Mouse (Mus musculus): ENCODE data around the gene Pitpnc1. TPM values are rescaled to one million over a fixed set of nuclear protein-coding genes. Genes with fewer than 3 reads are reported as not detected.
A peak's percentile ranks its signal among the peaks of the same experiment; 100 is the strongest.

Gene Pitpnc1
- total and polyA plus RNA-seq, 2 experiments: 3.5 to 9.4 TPM

GRCm38 (mm10) chr11:107332905-107333304 lies 137.6 kb downstream of the Pitpnc1 start:
- 98% methylated on average over 3 of the region's 3 CpGs for WGBS
- Histone ChIP-seq H3K27me3 (ENCODE audit: control insufficient read depth, insufficient read depth, low read length) (no peaks in the 10 kb centered on the region), H3K4me3 (ENCODE audit: insufficient read depth, low read depth, low read length) (no peak overlapping the region), H3K79me2 (ENCODE audit: control insufficient read depth, insufficient read depth, low read length) (peaks cover 6% of the 10 kb centered on the region; the same call in 1 of the 2 replicates), H3K9ac (ENCODE audit: low read depth, low read length) (no peak overlapping the region), H3K36me3 (ENCODE audit: control insufficient read depth, insufficient read depth, low read length) (no peaks in the 10 kb centered on the region; the same call in 1 of the 2 replicates), H3K27ac (replicated peaks; ENCODE audit: insufficient read depth, low read depth, low read length) (no peak overlapping the region), H3K4me1 (ENCODE audit: control insufficient read depth, insufficient read depth, low read length) (peaks cover 3% of the 10 kb centered on the region)
- no peak for TF ChIP-seq POLR2A (IDR thresholded peaks at IDR 0.05; ENCODE audit: extremely low read depth, insufficient read depth, low read length)
- TF ChIP-seq CTCF (IDR thresholded peaks at IDR 0.05; ENCODE audit: low read depth, low read length): peak; percentile 36; the same call in 1 of the 2 replicates
- DNase-seq (ENCODE audit: extremely low read depth, low read depth, low spot score): no peak

- Histone ChIP-seq H3K9ac (ENCODE audit: low read depth, low read length) (no peak overlapping the region), H3K27me3 (ENCODE audit: control insufficient read depth, insufficient read depth, low read length) (no peaks in the 10 kb centered on the region), H3K36me3 (ENCODE audit: control insufficient read depth, insufficient read depth, low read length) (no peaks in the 10 kb centered on the region; the same call in 1 of the 2 replicates), H3K27ac (replicated peaks; ENCODE audit: insufficient read depth, low read depth, low read length) (no peak overlapping the region), H3K4me1 (ENCODE audit: control insufficient read depth, insufficient read depth, low read length) (no peaks in the 10 kb centered on the region; the same call in 1 of the 2 replicates), H3K79me2 (ENCODE audit: control insufficient read depth, insufficient read depth, low read length) (peaks cover 6% of the 10 kb centered on the region; the same call in 1 of the 2 replicates), H3K4me3 (ENCODE audit: insufficient read depth, low read depth, low read length) (no peak overlapping the region)
- no peak for DNase-seq (ENCODE audit: extremely low read depth, low read depth, low spot score)
- 98% methylated on average over 13 of the region's 13 CpGs for WGBS
- TF ChIP-seq CTCF (IDR thresholded peaks at IDR 0.05; ENCODE audit: low read depth, low read length) (no peak), POLR2A (IDR thresholded peaks at IDR 0.05; ENCODE audit: extremely low read depth, insufficient read depth, low read length) (no peak)
Observed at GRCm38 (mm10) chr11:107332332-107332731, 138.2 kb downstream of the Pitpnc1 start.

GRCm38 (mm10) chr11:107331425-107331824 lies 139.1 kb downstream of the Pitpnc1 start:
- H3K4me3 ChIP-seq (ENCODE audit: insufficient read depth, low read depth, low read length): no peak overlapping the region
- H3K27me3 ChIP-seq (ENCODE audit: control insufficient read depth, insufficient read depth, low read length): no peaks in the 10 kb centered on the region
- no peak for DNase-seq (ENCODE audit: extremely low read depth, low read depth, low spot score)
- no peak for TF ChIP-seq POLR2A (IDR thresholded peaks at IDR 0.05; ENCODE audit: extremely low read depth, insufficient read depth, low read length)
- TF ChIP-seq CTCF (IDR thresholded peaks at IDR 0.05; ENCODE audit: low read depth, low read length): no peak
- H3K4me1 ChIP-seq (ENCODE audit: control insufficient read depth, insufficient read depth, low read length): no peaks in the 10 kb centered on the region; the same call in 1 of the 2 replicates
- no peak overlapping the region for H3K27ac ChIP-seq (replicated peaks; ENCODE audit: insufficient read depth, low read depth, low read length)
- H3K79me2 ChIP-seq (ENCODE audit: control insufficient read depth, insufficient read depth, low read length): peaks cover 3% of the 10 kb centered on the region; the same call in 1 of the 2 replicates
- no peak overlapping the region for H3K9ac ChIP-seq (ENCODE audit: low read depth, low read length)
- H3K36me3 ChIP-seq (ENCODE audit: control insufficient read depth, insufficient read depth, low read length): no peaks in the 10 kb centered on the region; the same call in 1 of the 2 replicates
- 100% methylated on average over 2 of the region's 2 CpGs for WGBS

- DNase-seq (ENCODE audit: extremely low read depth, low read depth, low spot score): peak; percentile 46
- no peak overlapping the region for H3K9ac ChIP-seq (ENCODE audit: low read depth, low read length)
- H3K4me3 ChIP-seq (ENCODE audit: insufficient read depth, low read depth, low read length): no peak overlapping the region
- H3K4me1 ChIP-seq (ENCODE audit: control insufficient read depth, insufficient read depth, low read length): no peaks in the 10 kb centered on the region
- no peaks in the 10 kb centered on the region for H3K27me3 ChIP-seq (ENCODE audit: control insufficient read depth, insufficient read depth, low read length)
- H3K27ac ChIP-seq (replicated peaks; ENCODE audit: insufficient read depth, low read depth, low read length): no peak overlapping the region
- TF ChIP-seq CTCF (IDR thresholded peaks at IDR 0.05; ENCODE audit: low read depth, low read length) (no peak), POLR2A (IDR thresholded peaks at IDR 0.05; ENCODE audit: extremely low read depth, insufficient read depth, low read length) (no peak)
- H3K79me2 ChIP-seq (ENCODE audit: control insufficient read depth, insufficient read depth, low read length): peaks cover 3% of the 10 kb centered on the region; the same call in 1 of the 2 replicates
- 59% methylated on average over 10 of the region's 10 CpGs for WGBS
- H3K36me3 ChIP-seq (ENCODE audit: control insufficient read depth, insufficient read depth, low read length): no peaks in the 10 kb centered on the region
Observed at GRCm38 (mm10) chr11:107327326-107327725, 143.2 kb downstream of the Pitpnc1 start.

- no peak overlapping the region for H3K4me3 ChIP-seq (ENCODE audit: insufficient read depth, low read depth, low read length)
- H3K79me2 ChIP-seq (ENCODE audit: control insufficient read depth, insufficient read depth, low read length): peaks cover 4% of the 10 kb centered on the region; the same call in 1 of the 2 replicates
- H3K4me1 ChIP-seq (ENCODE audit: control insufficient read depth, insufficient read depth, low read length): no peaks in the 10 kb centered on the region
- TF ChIP-seq POLR2A (IDR thresholded peaks at IDR 0.05; ENCODE audit: extremely low read depth, insufficient read depth, low read length) (no peak), CTCF (IDR thresholded peaks at IDR 0.05; ENCODE audit: low read depth, low read length) (no peak)
- H3K27me3 ChIP-seq (ENCODE audit: control insufficient read depth, insufficient read depth, low read length): no peaks in the 10 kb centered on the region
- no peaks in the 10 kb centered on the region for H3K36me3 ChIP-seq (ENCODE audit: control insufficient read depth, insufficient read depth, low read length)
- WGBS: 72% methylated on average over 14 of the region's 14 CpGs
- DNase-seq (ENCODE audit: extremely low read depth, low read depth, low spot score): peak; percentile 39
- H3K9ac ChIP-seq (ENCODE audit: low read depth, low read length): no peak overlapping the region
- no peak overlapping the region for H3K27ac ChIP-seq (replicated peaks; ENCODE audit: insufficient read depth, low read depth, low read length)
Observed at GRCm38 (mm10) chr11:107325739-107326725, 144.5 kb downstream of the Pitpnc1 start.
